Mouse (Mus musculus) forebrain, embryonic 12.5 days (tissue): ENCODE data around the gene Cct7. TPM values are rescaled to one million over a fixed set of nuclear protein-coding genes. Genes with fewer than 3 reads are reported as not detected.
"Not testable (repeated sequence)": the region's sequence is repeated elsewhere in the genome, so short reads cannot be mapped to it uniquely, and the experiment has no call there.

Experiments
- ATAC-seq: fragments of 200-750 bp; cut with Nextera tagmentation; 2 replicates; pipeline ENCODE4 v1.8.0; 2017; ENCODE audit warnings: moderate TSS enrichment; ENCODE audit not compliant: low FRiP score
- H3K27ac ChIP-seq: fragments of 300-500 bp; sonication (generic); 2 replicates; pipeline ENCODE4 v1.5.1; 2016; ENCODE audit warnings: mild to moderate bottlenecking
- H3K27me3 ChIP-seq: fragments of 300-500 bp; sonication (generic); 2 replicates; pipeline ENCODE4 v1.6.1; 2016; ENCODE audit warnings: mild to moderate bottlenecking
- H3K36me3 ChIP-seq: fragments of 300-500 bp; sonication (generic); replicated peaks from 2 replicates; pipeline ENCODE4 v1.6.1; 2016; ENCODE audit warnings: mild to moderate bottlenecking
- H3K4me1 ChIP-seq: fragments of 300-500 bp; sonication (generic); 2 replicates; pipeline ENCODE4 v1.6.1; 2016
- H3K4me2 ChIP-seq: fragments of 300-500 bp; sonication (generic); 2 replicates; pipeline ENCODE4 v1.6.1; 2016; ENCODE audit warnings: mild to moderate bottlenecking, moderate library complexity
- H3K4me3 ChIP-seq: fragments of 300-500 bp; sonication (generic); replicated peaks from 2 replicates; pipeline ENCODE4 v1.5.1; 2016; ENCODE audit warnings: mild to moderate bottlenecking
- H3K9ac ChIP-seq: fragments of 300-500 bp; sonication (generic); 2 replicates; pipeline ENCODE4 v1.6.1; 2016; ENCODE audit warnings: mild to moderate bottlenecking
- H3K9me3 ChIP-seq: fragments of 300-500 bp; sonication (generic); 2 replicates; pipeline ENCODE4 v1.6.1; 2016
- WGBS: fragments of 180-500 bp; shearing (Covaris S2); methylation state at CpG from one replicate; pipeline ENCODE4 v1.1.7; 2016; 5-methylcytosine and 5-hydroxymethylcytosine counted together
- polyA plus RNA-seq: library from polyadenylated mRNA; unstranded; fragments of >200 nt; fragmentation: Nextera tagmentation; extraction: Ambion mirVana; gene quantifications from 2 replicates; pipeline ENCODE4 v1.2.1, GENCODE M21; 2016

The Cct7 gene
- polyA plus RNA-seq, 1 experiment from 2014 or later = 617 TPM

DNA sequence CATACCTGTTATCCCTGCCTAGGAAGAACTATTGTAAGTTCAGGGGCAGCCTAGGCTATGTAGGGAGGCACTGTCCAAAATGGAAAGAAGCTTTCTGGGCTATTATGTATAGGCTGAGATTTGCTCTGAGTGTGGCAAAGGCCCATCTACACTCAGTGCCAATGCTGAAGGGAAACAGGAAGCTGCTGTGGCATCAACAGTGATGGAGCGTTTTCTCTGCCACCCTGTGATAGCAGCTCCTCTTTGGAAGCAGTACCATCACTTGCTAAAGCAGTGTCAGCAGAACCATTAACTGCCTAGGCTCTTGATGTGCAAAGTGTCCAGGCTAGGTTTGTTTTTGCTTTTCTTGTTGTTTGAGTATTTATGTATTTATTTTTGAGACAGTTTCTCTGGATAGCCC is 15.1 kb upstream of the Cct7 start:
- H3K36me3 ChIP-seq = peaks cover 32% of the 10 kb centered on the region
- no peaks in the 10 kb centered on the region for H3K27me3 ChIP-seq
- H3K9me3 ChIP-seq = no peaks in the 10 kb centered on the region
- H3K4me2 ChIP-seq = no peak overlapping the region
- no peak overlapping the region for H3K9ac ChIP-seq
- no peak overlapping the region for H3K27ac ChIP-seq
- H3K4me3 ChIP-seq = no peak overlapping the region
- WGBS = 92% methylated on average over 1 of the region's 1 CpGs
- H3K4me1 ChIP-seq = peaks cover 15% of the 10 kb centered on the region
- ATAC-seq = no peak

- no peak overlapping the region for H3K4me3 ChIP-seq
- ATAC-seq = no peak
- H3K27ac ChIP-seq = no peak overlapping the region
- H3K9ac ChIP-seq = no peak overlapping the region
- 87% methylated on average over 5 of the region's 6 CpGs for WGBS
- H3K36me3 ChIP-seq = peaks cover 36% of the 10 kb centered on the region
- no peaks in the 10 kb centered on the region for H3K9me3 ChIP-seq
- H3K4me1 ChIP-seq = peaks cover 13% of the 10 kb centered on the region
- H3K27me3 ChIP-seq = no peaks in the 10 kb centered on the region
- H3K4me2 ChIP-seq = no peak overlapping the region
These were observed 14.7 kb upstream of the Cct7 start for GRCm38 (mm10) chr6:85436631-85437030.

GRCm38 (mm10) chr6:85441142-85441541 is 10.2 kb upstream of the Cct7 start:
- no peak overlapping the region for H3K9ac ChIP-seq
- H3K27ac ChIP-seq = no peak overlapping the region
- ATAC-seq = no peak
- H3K36me3 ChIP-seq = peaks cover 74% of the 10 kb centered on the region
- no peak overlapping the region for H3K4me2 ChIP-seq
- no peaks in the 10 kb centered on the region for H3K27me3 ChIP-seq
- WGBS = 94% methylated on average over 4 of the region's 4 CpGs
- no peaks in the 10 kb centered on the region for H3K4me1 ChIP-seq
- H3K9me3 ChIP-seq = no peaks in the 10 kb centered on the region
- no peak overlapping the region for H3K4me3 ChIP-seq

DNA sequence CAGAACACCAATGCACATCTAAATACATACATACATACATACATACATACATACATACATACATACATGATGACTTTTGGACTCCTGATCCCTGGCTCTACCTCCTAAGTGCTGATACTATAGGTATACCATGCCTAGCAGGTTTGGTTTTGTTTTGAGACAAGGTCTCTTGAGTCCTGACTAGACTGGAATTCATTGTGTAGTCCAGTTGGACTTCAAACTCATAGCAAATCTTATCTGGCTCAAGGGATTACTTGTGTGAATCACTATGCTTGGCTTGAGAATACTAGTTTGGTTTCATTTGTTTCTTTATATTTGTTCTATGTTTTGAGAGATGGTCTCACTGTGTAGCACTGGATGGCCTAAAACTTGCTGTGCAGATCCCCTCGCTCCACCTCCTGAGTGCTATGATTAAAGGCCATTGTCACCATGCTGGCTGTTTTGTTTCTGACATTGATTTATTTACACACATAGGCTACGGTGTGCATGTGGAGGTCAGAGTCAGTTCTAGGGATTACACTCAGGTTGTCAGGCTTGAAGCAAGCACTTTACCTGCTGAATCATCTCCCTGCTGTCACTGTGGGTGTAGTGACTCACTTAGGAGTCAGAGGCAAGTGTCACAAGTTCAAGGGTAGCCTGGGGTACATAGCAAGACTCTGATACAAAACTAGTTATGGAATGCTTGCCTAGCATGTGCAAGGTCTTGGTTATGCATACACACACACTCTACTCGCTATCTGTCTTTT is 7.7 kb upstream of the Cct7 start:
- Histone ChIP-seq H3K27me3 (no peaks in the 10 kb centered on the region), H3K4me1 (no peaks in the 10 kb centered on the region), H3K4me3 (no peak overlapping the region), H3K27ac (no peak overlapping the region), H3K9me3 (no peaks in the 10 kb centered on the region), H3K36me3 (peaks cover 78% of the 10 kb centered on the region), H3K4me2 (no peak overlapping the region), H3K9ac (no peak overlapping the region)
- ATAC-seq = no peak
- 97% methylated on average over 3 of the region's 3 CpGs for WGBS

- Histone ChIP-seq H3K9me3 (no peaks in the 10 kb centered on the region), H3K36me3 (peaks cover 71% of the 10 kb centered on the region)
- WGBS = 89% methylated on average over 8 of the region's 8 CpGs
These were observed 6.9 kb upstream of the Cct7 start for GRCm38 (mm10) chr6:85444266-85444965.

DNA sequence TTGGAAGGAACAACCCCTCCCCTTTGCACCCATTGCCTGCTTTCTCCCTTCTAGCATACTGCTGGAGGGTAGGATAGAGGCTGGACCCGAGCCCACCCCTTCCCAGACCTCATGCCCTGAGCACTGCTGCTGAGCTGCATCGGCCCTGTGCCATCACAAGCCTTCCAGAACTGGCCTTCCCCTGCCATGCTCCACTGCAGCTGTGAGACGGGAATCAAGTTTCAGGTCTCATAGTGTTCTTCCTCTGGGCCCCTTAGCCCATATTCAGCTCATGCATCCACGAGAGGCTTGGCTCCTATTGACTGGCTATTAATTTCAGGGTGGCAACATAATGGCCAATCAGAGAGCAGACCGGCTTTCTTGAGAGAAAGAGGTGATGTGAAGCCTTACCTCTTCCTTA is 6.0 kb upstream of the Cct7 start:
- Histone ChIP-seq H3K4me1 (0 out of 2 replicates have a peak, but pooled peaks cover 1% of the 10 kb centered on the region), H3K9me3 (no peaks in the 10 kb centered on the region), H3K4me2 (no peak overlapping the region), H3K36me3 (peaks cover 62% of the 10 kb centered on the region), H3K4me3 (no peak overlapping the region), H3K27me3 (no peaks in the 10 kb centered on the region), H3K9ac (no peak overlapping the region), H3K27ac (no peak overlapping the region)
- ATAC-seq = no peak
- WGBS = 82% methylated on average over 5 of the region's 5 CpGs

More at GRCm38 (mm10) chr6:85444266-85444965, 6.9 kb upstream of the Cct7 start:
- Histone ChIP-seq H3K9ac (no peak overlapping the region), H3K27me3 (no peaks in the 10 kb centered on the region), H3K4me1 (no peaks in the 10 kb centered on the region), H3K27ac (no peak overlapping the region), H3K4me3 (no peak overlapping the region), H3K4me2 (no peak overlapping the region)
- ATAC-seq = no peak

- no peaks in the 10 kb centered on the region for H3K9me3 ChIP-seq
- no peak for ATAC-seq
- no peak overlapping the region for H3K4me3 ChIP-seq
- no peak overlapping the region for H3K27ac ChIP-seq
- H3K4me1 ChIP-seq = peaks cover 7% of the 10 kb centered on the region
- H3K27me3 ChIP-seq = no peaks in the 10 kb centered on the region
- no peak overlapping the region for H3K9ac ChIP-seq
- 90% methylated on average over 6 of the region's 6 CpGs for WGBS
- H3K4me2 ChIP-seq = no peak overlapping the region
- H3K36me3 ChIP-seq = peaks cover 42% of the 10 kb centered on the region
These were observed 4.0 kb upstream of the Cct7 start for GRCm38 (mm10) chr6:85447351-85447750.

- H3K4me3 ChIP-seq = peak overlapping the region; percentile 77
These were observed 1.2 kb upstream of the Cct7 start for GRCm38 (mm10) chr6:85450140-85450539.

DNA sequence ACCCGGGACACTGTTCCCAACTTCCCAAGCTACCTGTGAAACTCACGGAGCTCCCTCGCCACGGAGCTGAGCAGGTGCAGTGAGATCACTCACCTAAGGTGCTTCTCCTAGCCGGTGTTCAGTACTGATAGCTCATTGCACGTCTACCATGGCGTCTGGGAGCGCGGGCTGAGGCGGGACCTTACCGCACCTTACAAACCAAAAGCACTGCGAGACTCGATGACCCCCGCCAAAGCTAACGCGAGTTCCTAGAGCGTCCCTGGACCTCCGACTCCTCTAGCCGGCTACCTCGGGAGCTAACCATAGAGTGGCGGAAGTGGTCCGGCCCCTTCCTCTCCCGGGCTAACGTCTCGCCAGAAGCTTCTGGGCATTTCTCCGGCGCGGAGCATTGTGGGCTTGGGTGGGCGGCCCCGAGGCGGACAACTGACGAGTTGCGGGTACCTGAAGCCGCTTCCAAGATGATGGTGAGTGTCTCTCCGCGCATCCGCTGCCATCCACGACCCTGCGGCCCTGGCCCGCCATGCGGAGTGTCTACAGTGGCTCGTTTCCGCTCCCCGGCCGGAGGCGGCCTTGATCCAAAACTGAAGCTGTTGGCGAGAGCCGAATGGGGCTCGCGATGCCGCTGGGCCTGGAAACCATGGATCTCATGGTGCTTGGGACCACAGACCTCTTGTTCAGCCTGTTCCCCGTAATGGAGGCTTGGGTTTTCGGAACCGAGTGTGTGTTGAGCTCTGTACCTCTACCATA is 523 bp downstream of the Cct7 start, which contains the start of gene Pradc1:
Gene Pradc1, minus strand, starts transcription at position 307 of the 747 bp plus-strand sequence.
- under 1% methylated on average over 54 of the region's 54 CpGs for WGBS
- Histone ChIP-seq H3K27me3 (no peaks in the 10 kb centered on the region), H3K36me3 (peaks cover 4% of the 10 kb centered on the region), H3K4me3 (peak within 1 kb of the TSS; percentile 77), H3K9ac (peak within 1 kb of the TSS; percentile 89), H3K27ac (peak within 1 kb of the TSS; percentile 96), H3K9me3 (no peaks in the 10 kb centered on the region), H3K4me1 (peaks cover 49% of the 10 kb centered on the region), H3K4me2 (peak within 1 kb of the TSS; percentile 94)
- peak; percentile 92 for ATAC-seq

More at GRCm38 (mm10) chr6:85450140-85450539, 1.2 kb upstream of the Cct7 start:
- not testable (repeated sequence) for H3K27me3 ChIP-seq, H3K27ac ChIP-seq, H3K9me3 ChIP-seq, ATAC-seq
- H3K4me2 ChIP-seq = peak overlapping the region; percentile 94
- H3K9ac ChIP-seq = peak overlapping the region; percentile 67; the same call in 1 of the 2 replicates
- peaks cover 20% of the 10 kb centered on the region for H3K36me3 ChIP-seq
- peaks cover 34% of the 10 kb centered on the region for H3K4me1 ChIP-seq
- WGBS = 60% methylated on average over 1 of the region's 1 CpGs

GRCm38 (mm10) chr6:85452411-85452665 is 1.0 kb downstream of the Cct7 start:
- peaks cover under 1% of the 10 kb centered on the region; the same call in 1 of the 2 replicates for H3K36me3 ChIP-seq
- H3K4me2 ChIP-seq = peak overlapping the region; percentile 94
- peak overlapping the region; percentile 96 for H3K27ac ChIP-seq
- H3K9ac ChIP-seq = peak overlapping the region; percentile 89
- peak overlapping the region; percentile 77 for H3K4me3 ChIP-seq
- under 1% methylated on average over 15 of the region's 15 CpGs for WGBS
- ATAC-seq = no peak; the same call in 1 of the 2 replicates
- H3K4me1 ChIP-seq = peaks cover 49% of the 10 kb centered on the region
- H3K9me3 ChIP-seq = no peaks in the 10 kb centered on the region
- no peaks in the 10 kb centered on the region for H3K27me3 ChIP-seq

GRCm38 (mm10) chr6:85452816-85453215 is 1.5 kb downstream of the Cct7 start:
- peak overlapping the region; percentile 94 for H3K4me2 ChIP-seq
- 17% methylated on average over 7 of the region's 7 CpGs for WGBS
- peak overlapping the region; percentile 89 for H3K9ac ChIP-seq
- ATAC-seq = no peak
- peaks cover 49% of the 10 kb centered on the region for H3K4me1 ChIP-seq
- no peaks in the 10 kb centered on the region for H3K27me3 ChIP-seq
- peak overlapping the region; percentile 77 for H3K4me3 ChIP-seq
- H3K27ac ChIP-seq = peak overlapping the region; percentile 96; the same call in 1 of the 2 replicates
- no peaks in the 10 kb centered on the region for H3K9me3 ChIP-seq
- peaks cover 5% of the 10 kb centered on the region for H3K36me3 ChIP-seq

DNA sequence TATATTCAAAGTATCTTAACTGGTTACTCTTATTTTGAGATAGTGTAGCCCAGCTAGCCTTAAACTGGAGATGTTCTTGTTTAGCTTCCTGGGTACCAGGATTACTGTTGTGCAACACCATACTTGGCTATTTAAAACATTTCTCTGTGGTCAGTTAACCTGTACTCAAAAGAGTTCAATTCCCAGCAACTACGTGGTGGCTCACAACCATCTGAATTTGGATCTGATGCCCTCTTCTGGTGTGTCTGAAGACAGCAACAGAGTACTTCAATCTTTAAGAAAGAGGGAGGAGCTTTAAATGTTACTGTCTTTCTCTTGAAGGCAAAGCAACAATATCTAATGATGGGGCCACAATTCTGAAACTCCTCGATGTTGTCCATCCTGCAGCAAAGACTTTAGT is 8.3 kb downstream of the Cct7 start:
- 91% methylated on average over 2 of the region's 2 CpGs for WGBS
- Histone ChIP-seq H3K27ac (no peak overlapping the region), H3K9ac (no peak overlapping the region), H3K4me1 (peaks cover 20% of the 10 kb centered on the region), H3K4me2 (no peak overlapping the region), H3K4me3 (no peak overlapping the region), H3K36me3 (peaks cover 71% of the 10 kb centered on the region), H3K27me3 (no peaks in the 10 kb centered on the region), H3K9me3 (no peaks in the 10 kb centered on the region)
- no peak for ATAC-seq
